Mouse (Mus musculus) liver, adult 2 months (tissue): ENCODE data around the gene Ptgir. TPM values are rescaled to one million over a fixed set of nuclear protein-coding genes. Genes with fewer than 3 reads are reported as not detected.
"Not testable (repeated sequence)": the region's sequence is repeated elsewhere in the genome, so short reads cannot be mapped to it uniquely, and the experiment has no call there.

Experiments
- DNase-seq: peaks from one replicate; pipeline ENCODE4 v3.0.0-alpha.2; 2011; ENCODE audit warnings: low read depth, low spot score; ENCODE audit errors: extremely low read depth
- H3K27ac ChIP-seq: fragments of 200-500 bp; replicated peaks from 2 replicates; pipeline ENCODE4 v1.5.1; 2012; ENCODE audit warnings: low read depth, mild to moderate bottlenecking, control low read depth, inconsistent platforms, low read length; ENCODE audit not compliant: insufficient read depth
- H3K27me3 ChIP-seq: fragments of 200-500 bp; 2 replicates; pipeline ENCODE4 v1.6.1; 2012; ENCODE audit warnings: mild to moderate bottlenecking, moderate library complexity, low read length, inconsistent platforms; ENCODE audit not compliant: control insufficient read depth, insufficient read depth
- H3K36me3 ChIP-seq: fragments of 200-500 bp; 2 replicates; pipeline ENCODE4 v1.6.1; 2012; ENCODE audit warnings: low read length, inconsistent platforms; ENCODE audit not compliant: control insufficient read depth, insufficient read depth
- H3K4me1 ChIP-seq: fragments of 200-500 bp; 2 replicates; pipeline ENCODE4 v1.6.1; 2011; ENCODE audit warnings: low read length; ENCODE audit not compliant: control insufficient read depth, insufficient read depth
- H3K4me3 ChIP-seq: fragments of 200-500 bp; 2 replicates; pipeline ENCODE4 v1.5.1; 2011; ENCODE audit warnings: low read depth, mild to moderate bottlenecking, control low read depth, low read length, moderate library complexity; ENCODE audit not compliant: insufficient read depth
- H3K79me2 ChIP-seq: fragments of 200-500 bp; 2 replicates; pipeline ENCODE4 v1.6.1; 2012; ENCODE audit warnings: inconsistent platforms, mild to moderate bottlenecking, low read length, moderate library complexity; ENCODE audit not compliant: control insufficient read depth, insufficient read depth
- H3K9ac ChIP-seq: fragments of 200-500 bp; 2 replicates; pipeline ENCODE4 v1.6.1; 2012; ENCODE audit warnings: low read depth, mild to moderate bottlenecking, control low read depth, inconsistent platforms, low read length
- CTCF ChIP-seq: fragments of 200-500 bp; IDR thresholded peaks from 2 replicates; pipeline ENCODE4 v1.5.1; 2011; ENCODE audit warnings: low read depth, low read length, control low read depth
- POLR2A ChIP-seq: fragments of 200-500 bp; IDR thresholded peaks from 2 replicates; pipeline ENCODE4 v1.6.1; 2011; ENCODE audit warnings: low read length, control low read depth; ENCODE audit not compliant: insufficient read depth; ENCODE audit errors: extremely low read depth
- WGBS: fragments of 180-500 bp; shearing (Covaris S2); methylation state at CpG from one replicate; pipeline ENCODE4 v1.1.7; 2018; 5-methylcytosine and 5-hydroxymethylcytosine counted together
- polyA plus RNA-seq: library from polyadenylated mRNA; depleted of rRNA; stranded (reverse); fragments of >200 nt; gene quantifications from 2 replicates; pipeline ENCODE4 v1.2.3, GENCODE M21; 2012
- total RNA-seq: library from RNA; depleted of rRNA; stranded (reverse); fragments of >200 nt; gene quantifications from 2 replicates; pipeline ENCODE4 v1.2.3, GENCODE M21; 2014

Gene Ptgir
- total and polyA plus RNA-seq, 2 experiments = 0.09 to 0.33 TPM

GRCm38 (mm10) chr7:16947959-16948361 is 41.7 kb downstream of the Ptgir start:
- TF ChIP-seq CTCF = no peak
- H3K27me3 ChIP-seq = peaks cover 18% of the 10 kb centered on the region
- no peaks in the 10 kb centered on the region for H3K36me3 ChIP-seq
- no peaks in the 10 kb centered on the region for H3K79me2 ChIP-seq
- no peak for DNase-seq
- H3K27ac ChIP-seq = no peak overlapping the region
- no peak overlapping the region for H3K9ac ChIP-seq
- 23% methylated on average over 4 of the region's 4 CpGs for whole genome bisulfite sequencing
- peaks cover 3% of the 10 kb centered on the region; the same call in 1 of the 2 replicates for H3K4me1 ChIP-seq
- no peak overlapping the region for H3K4me3 ChIP-seq

GRCm38 (mm10) chr7:16948923-16949458 is 42.7 kb downstream of the Ptgir start:
- 77% methylated on average over 8 of the region's 8 CpGs for WGBS
- H3K27me3 ChIP-seq = peaks cover 18% of the 10 kb centered on the region
- peaks cover 3% of the 10 kb centered on the region; the same call in 1 of the 2 replicates for H3K4me1 ChIP-seq
- DNase-seq = no peak
- H3K36me3 ChIP-seq = no peaks in the 10 kb centered on the region
- no peak for TF ChIP-seq POLR2A
- no peak for TF ChIP-seq CTCF
- no peak overlapping the region for H3K4me3 ChIP-seq
- H3K9ac ChIP-seq = no peak overlapping the region
- no peaks in the 10 kb centered on the region for H3K79me2 ChIP-seq
- H3K27ac ChIP-seq = no peak overlapping the region

GRCm38 (mm10) chr7:16949908-16950841 is 43.9 kb downstream of the Ptgir start:
- Histone ChIP-seq H3K79me2 (no peaks in the 10 kb centered on the region), H3K27me3 (peaks cover 10% of the 10 kb centered on the region; the same call in 1 of the 2 replicates), H3K36me3 (no peaks in the 10 kb centered on the region), H3K4me3 (no peak overlapping the region), H3K27ac (no peak overlapping the region), H3K9ac (no peak overlapping the region), H3K4me1 (peaks cover 3% of the 10 kb centered on the region; the same call in 1 of the 2 replicates)
- DNase-seq = peak; percentile 19
- TF ChIP-seq CTCF (peak; percentile 97), POLR2A (no peak)
- WGBS = 10% methylated on average over 29 of the region's 29 CpGs

- Histone ChIP-seq H3K9ac (no peak overlapping the region), H3K27ac (no peak overlapping the region), H3K4me1 (peaks cover 3% of the 10 kb centered on the region; the same call in 1 of the 2 replicates), H3K36me3 (no peaks in the 10 kb centered on the region), H3K27me3 (peaks cover 4% of the 10 kb centered on the region; the same call in 1 of the 2 replicates), H3K4me3 (no peak overlapping the region), H3K79me2 (no peaks in the 10 kb centered on the region)
- TF ChIP-seq POLR2A (no peak), CTCF (peak; percentile 87)
- WGBS = 24% methylated on average over 18 of the region's 18 CpGs
- peak; percentile 22 for DNase-seq
Observed at GRCm38 (mm10) chr7:16950861-16951635, 44.8 kb downstream of the Ptgir start.

GRCm38 (mm10) chr7:16953776-16954175 is 47.5 kb downstream of the Ptgir start:
- H3K4me3 ChIP-seq, H3K79me2 ChIP-seq, H3K27me3 ChIP-seq, H3K36me3 ChIP-seq, DNase-seq, H3K4me1 ChIP-seq, H3K9ac ChIP-seq, H3K27ac ChIP-seq: not testable (repeated sequence)
- WGBS = 73% methylated on average over 2 of the region's 2 CpGs
